Mouse (Mus musculus): ENCODE measurements around the gene Ppp2ca. TPM values are rescaled to one million over a fixed set of nuclear protein-coding genes. Genes with fewer than 3 reads are reported as not detected.
"Not testable (repeated sequence)": the region's sequence is repeated elsewhere in the genome, so short reads cannot be mapped to it uniquely, and the experiment has no call there.

Ppp2ca gene
- polyA plus RNA-seq, 1 experiment = 115 TPM

DNA sequence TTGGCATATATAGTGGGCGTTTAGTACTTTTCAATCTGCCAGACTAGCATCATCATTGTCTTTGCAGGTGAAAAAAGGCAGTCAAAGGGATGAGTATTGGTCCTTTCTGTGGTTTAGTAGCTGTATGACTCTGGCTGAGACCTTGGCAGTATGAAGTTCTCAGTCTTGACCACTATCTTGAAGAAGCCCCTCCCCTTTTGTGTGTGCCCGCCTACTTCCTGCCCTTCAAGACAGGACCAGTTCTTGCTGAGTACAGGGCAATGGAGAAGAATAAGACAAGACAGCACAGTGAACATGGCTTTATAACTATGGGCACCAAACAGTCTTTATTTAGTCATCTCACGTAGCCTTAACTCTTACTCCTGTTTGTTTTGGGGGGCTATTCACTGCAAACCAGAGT is 1.5 kb upstream of the Ppp2ca start:
- TF ChIP-seq CTCF (IDR thresholded peaks at IDR 0.05; ENCODE audit: borderline replicate concordance, extremely low read depth, insufficient read depth, insufficient read length) (no peak), POLR2A (IDR thresholded peaks at IDR 0.05; ENCODE audit: borderline replicate concordance, extremely low read depth, insufficient read depth, insufficient read length, poor library complexity, severe bottlenecking) (no peak)

DNA sequence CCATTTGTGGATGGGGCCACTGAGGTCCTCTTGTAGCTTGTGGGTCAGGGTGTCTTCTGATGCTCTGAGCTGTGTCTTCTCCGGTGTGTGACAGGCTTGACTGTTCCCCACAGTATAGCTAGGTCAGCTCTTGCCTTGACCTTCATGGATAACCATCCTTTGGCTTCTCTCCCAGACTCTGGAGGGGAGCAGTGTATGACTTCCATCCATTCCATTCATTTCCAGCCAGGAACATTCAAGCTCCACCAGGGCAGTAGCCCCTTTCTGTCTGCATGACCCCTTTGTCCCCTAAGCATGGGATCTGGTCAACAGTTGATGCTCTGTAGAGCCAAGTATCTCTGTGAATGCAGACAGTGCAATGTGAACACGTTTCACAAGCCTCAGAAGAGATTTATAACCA is 885 bp upstream of the Ppp2ca start:
- no peak for DNase-seq (ENCODE audit: low read depth)
- no peak for TF ChIP-seq POLR2A (IDR thresholded peaks at IDR 0.05; ENCODE audit: borderline replicate concordance, extremely low read depth, insufficient read depth, insufficient read length, poor library complexity, severe bottlenecking)
- no peak for TF ChIP-seq CTCF (IDR thresholded peaks at IDR 0.05; ENCODE audit: borderline replicate concordance, extremely low read depth, insufficient read depth, insufficient read length)

More for the DNA sequence above, 1.5 kb upstream of the Ppp2ca start:
- DNase-seq (ENCODE audit: low read depth) = no peak

DNA sequence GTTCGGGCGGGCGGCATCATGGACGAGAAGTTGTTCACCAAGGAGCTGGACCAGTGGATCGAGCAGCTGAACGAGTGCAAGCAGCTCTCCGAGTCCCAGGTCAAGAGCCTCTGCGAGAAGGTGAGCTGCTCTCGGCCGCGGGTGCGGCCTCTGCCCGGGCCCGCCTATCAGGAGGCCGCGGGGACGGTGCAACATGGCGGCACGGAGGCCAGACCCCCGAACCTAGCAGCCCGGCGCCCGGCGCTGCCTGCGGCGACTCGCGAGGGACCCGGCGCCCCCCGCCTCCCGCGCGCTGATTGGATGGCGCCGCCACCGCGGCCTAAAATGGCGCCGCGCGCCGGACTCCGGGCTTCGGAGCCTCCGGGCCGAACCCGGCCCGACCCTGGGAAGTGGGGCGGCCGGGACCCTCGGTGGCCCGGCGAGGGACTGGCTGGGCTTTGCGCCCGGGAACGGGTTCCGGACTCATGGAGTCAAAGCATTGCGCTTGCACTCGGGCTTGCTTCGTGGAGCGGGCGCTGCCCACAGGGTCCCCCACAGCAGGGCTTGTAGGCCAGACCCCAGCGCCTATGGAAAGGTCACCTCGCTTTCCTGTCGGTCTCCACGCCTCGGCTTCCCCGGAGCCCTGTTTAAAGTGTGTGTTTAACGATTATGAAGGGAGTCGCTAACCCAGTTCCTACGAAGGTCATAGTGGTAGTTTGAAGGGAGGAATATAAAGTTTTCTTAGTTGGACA is 715 bp downstream of the Ppp2ca start:
- DNase-seq (ENCODE audit: low read depth) = peak; percentile 88
- TF ChIP-seq CTCF (IDR thresholded peaks at IDR 0.05; ENCODE audit: borderline replicate concordance, extremely low read depth, insufficient read depth, insufficient read length) (no peak), POLR2A (IDR thresholded peaks at IDR 0.05; ENCODE audit: borderline replicate concordance, extremely low read depth, insufficient read depth, insufficient read length, poor library complexity, severe bottlenecking) (peak; percentile 80)

DNA sequence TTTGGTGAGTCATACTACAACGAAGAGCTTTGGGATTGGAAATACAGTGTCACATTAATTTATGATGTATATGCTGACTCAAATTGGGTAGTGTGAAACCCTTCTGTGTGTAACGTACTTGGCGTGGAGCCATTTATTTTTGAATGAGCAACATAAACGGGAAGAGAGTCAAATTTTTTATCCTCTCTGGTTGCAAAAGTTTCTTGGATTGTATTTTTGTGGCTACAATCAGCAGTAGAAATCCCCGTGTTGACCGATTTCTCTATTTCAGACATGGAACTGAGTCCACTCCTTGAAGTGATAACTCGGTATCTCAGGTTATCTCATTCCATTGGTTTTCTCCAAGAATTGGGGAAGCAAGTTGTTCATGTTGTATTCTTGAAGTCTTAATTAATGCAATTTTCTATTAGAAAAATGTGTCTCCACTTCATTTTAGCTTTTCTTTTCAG is 1.3 kb downstream of the Ppp2ca start:
- DNase-seq (ENCODE audit: low read depth) = peak; percentile 20
- no peak for TF ChIP-seq CTCF (IDR thresholded peaks at IDR 0.05; ENCODE audit: borderline replicate concordance, extremely low read depth, insufficient read depth, insufficient read length)
- no peak for TF ChIP-seq POLR2A (IDR thresholded peaks at IDR 0.05; ENCODE audit: borderline replicate concordance, extremely low read depth, insufficient read depth, insufficient read length, poor library complexity, severe bottlenecking)

DNA sequence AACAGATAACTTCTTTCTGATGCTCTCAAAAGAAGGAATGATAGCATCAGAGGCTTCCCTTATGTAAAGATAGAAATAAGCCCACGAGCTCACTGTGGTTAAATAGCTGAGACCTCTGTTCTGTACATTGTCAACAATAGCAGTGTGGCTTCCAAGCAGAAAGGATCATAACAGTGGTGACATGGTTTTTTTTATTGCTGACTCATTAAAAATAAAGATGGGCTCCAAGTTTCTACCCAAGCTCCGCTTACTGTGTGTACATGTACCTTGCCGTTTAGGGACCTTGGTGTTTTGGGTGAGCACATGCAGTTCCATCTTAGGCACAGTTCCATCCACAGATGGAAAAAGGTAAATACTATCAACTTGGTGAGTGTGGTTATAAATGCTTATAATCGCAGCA is 4.5 kb downstream of the Ppp2ca start:
- TF ChIP-seq CTCF (IDR thresholded peaks at IDR 0.05; ENCODE audit: borderline replicate concordance, extremely low read depth, insufficient read depth, insufficient read length) (no peak), POLR2A (IDR thresholded peaks at IDR 0.05; ENCODE audit: borderline replicate concordance, extremely low read depth, insufficient read depth, insufficient read length, poor library complexity, severe bottlenecking) (no peak)
- DNase-seq (ENCODE audit: low read depth) = no peak

DNA sequence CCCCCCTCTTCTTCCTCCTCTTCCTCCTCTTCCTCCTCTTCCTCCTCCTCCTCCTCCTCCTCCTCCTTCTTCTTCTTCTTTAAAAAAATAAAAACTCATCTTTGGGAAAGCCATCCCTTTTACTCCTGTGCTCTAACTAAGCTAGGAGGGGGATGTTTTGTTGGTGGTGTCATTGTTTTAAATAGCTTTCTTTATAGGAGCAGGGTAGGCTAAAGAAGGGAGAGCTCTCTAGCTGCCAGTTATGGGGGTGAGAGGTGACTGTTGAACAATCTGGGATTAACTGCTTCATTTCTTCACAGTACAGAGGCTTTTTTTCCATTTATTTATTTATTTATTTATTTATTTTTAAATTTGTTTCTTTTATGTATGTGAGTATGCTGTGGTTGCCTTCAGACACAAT is 7.0 kb downstream of the Ppp2ca start:
- TF ChIP-seq CTCF (IDR thresholded peaks at IDR 0.05; ENCODE audit: borderline replicate concordance, extremely low read depth, insufficient read depth, insufficient read length) = no peak
- TF ChIP-seq POLR2A (IDR thresholded peaks at IDR 0.05; ENCODE audit: borderline replicate concordance, extremely low read depth, insufficient read depth, insufficient read length, poor library complexity, severe bottlenecking) = no peak
- DNase-seq (ENCODE audit: low read depth) = no peak

DNA sequence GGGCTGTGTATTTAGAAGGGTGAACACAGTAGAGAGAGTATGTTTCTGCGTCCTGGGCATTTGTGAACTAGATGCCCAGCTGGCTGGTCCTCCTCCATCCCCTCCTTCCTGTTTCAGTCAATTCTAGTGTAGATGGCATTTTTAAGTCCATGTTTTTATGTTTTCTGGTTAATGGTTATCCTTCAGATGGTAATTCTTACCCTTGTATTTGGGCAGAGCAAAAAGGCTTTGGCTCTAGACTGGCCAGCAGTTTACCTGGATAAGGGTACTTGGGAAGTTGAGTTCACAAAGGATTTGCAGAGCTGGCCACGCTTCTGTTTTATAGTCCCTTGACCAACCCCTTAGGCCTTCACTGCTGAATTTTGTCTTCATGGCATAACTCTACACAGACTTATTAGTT is 7.6 kb downstream of the Ppp2ca start:
- DNase-seq (ENCODE audit: low read depth) = no peak
- TF ChIP-seq CTCF (IDR thresholded peaks at IDR 0.05; ENCODE audit: borderline replicate concordance, extremely low read depth, insufficient read depth, insufficient read length) = no peak
- TF ChIP-seq POLR2A (IDR thresholded peaks at IDR 0.05; ENCODE audit: borderline replicate concordance, extremely low read depth, insufficient read depth, insufficient read length, poor library complexity, severe bottlenecking) = no peak

DNA sequence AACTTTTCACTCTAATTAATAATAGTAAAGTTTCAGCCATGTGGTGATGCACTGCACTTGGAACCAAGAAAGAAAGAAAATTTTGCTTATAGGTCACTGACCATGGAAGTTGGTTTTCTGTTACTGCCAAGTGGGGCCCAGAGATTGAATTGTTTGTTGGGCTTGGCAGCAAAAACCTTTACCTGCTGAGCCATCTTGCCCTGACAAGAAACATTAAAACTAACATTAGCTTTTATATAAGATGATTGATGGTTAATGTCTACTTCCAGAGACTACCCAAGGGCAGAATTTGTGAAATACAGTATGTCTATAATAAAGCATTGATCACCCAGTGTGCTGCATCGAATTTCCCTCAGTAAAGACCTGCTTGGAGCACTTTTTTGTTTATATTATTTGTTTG is 8.0 kb downstream of the Ppp2ca start:
- no peak for DNase-seq (ENCODE audit: low read depth)
- TF ChIP-seq POLR2A (IDR thresholded peaks at IDR 0.05; ENCODE audit: borderline replicate concordance, extremely low read depth, insufficient read depth, insufficient read length, poor library complexity, severe bottlenecking) = no peak

DNA sequence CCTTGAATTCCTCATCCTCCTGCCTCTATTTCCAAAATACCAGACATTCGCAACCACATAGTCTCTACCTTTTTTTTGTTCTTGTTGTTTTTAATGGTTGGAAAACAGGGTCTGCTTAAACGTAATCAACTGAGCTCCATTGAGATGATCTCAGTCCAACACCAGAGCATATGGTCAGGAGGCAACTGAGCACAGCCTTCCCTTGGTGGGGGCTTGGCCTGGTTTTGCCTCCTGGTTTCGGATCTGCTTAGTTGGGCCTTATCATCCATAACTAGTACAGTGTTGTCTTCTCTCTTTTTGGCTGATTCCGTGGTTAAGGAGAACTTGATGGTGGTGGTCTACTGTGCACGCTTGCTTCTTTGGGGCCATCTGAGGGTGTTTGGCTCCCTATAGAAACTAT is 10.3 kb downstream of the Ppp2ca start:
- DNase-seq (ENCODE audit: low read depth) = no peak
- no peak for TF ChIP-seq CTCF (IDR thresholded peaks at IDR 0.05; ENCODE audit: borderline replicate concordance, extremely low read depth, insufficient read depth, insufficient read length)
- TF ChIP-seq POLR2A (IDR thresholded peaks at IDR 0.05; ENCODE audit: borderline replicate concordance, extremely low read depth, insufficient read depth, insufficient read length, poor library complexity, severe bottlenecking) = no peak

DNA sequence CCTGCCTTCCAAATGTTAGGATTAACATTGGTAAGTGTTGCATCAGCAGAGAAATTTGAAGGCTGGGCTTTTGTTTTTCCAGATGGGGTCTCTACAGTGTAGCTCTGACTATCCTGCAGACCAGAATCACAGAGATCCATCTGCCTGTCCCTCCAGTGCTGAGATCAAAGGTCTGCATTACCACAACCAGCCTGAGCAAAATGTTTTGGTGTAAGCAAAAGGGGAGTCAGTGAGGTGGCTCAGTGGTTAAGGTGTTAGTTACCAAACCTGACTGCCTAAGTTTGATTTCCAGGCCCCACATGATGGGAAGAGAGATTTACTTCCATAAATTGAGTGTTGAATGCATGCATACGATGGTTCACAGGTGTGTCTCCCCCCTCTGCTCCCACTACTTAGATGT is 10.9 kb downstream of the Ppp2ca start:
- TF ChIP-seq CTCF (IDR thresholded peaks at IDR 0.05; ENCODE audit: borderline replicate concordance, extremely low read depth, insufficient read depth, insufficient read length) (no peak), POLR2A (IDR thresholded peaks at IDR 0.05; ENCODE audit: borderline replicate concordance, extremely low read depth, insufficient read depth, insufficient read length, poor library complexity, severe bottlenecking) (no peak)
- no peak for DNase-seq (ENCODE audit: low read depth)

DNA sequence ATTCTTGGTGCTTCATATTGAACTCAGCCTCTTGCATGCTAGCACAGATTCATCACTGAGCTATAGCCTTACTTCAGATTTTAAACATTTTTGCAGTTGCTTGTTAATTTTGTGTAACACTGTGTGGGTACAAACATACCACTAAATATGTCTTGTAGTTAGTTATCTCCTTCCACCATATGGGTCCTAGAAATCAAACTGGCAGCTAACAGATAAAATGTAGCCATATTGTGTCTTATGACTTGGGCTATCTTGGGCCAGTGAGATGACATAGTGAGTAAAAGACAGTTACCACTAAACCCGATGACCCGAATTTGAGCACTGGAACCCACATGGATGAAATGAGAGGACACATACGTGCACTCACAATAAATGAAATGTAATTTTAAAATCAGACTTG is 17.0 kb downstream of the Ppp2ca start:
- no peak for DNase-seq (ENCODE audit: low read depth)
- no peak for TF ChIP-seq CTCF (IDR thresholded peaks at IDR 0.05; ENCODE audit: borderline replicate concordance, extremely low read depth, insufficient read depth, insufficient read length)
- no peak for TF ChIP-seq POLR2A (IDR thresholded peaks at IDR 0.05; ENCODE audit: borderline replicate concordance, extremely low read depth, insufficient read depth, insufficient read length, poor library complexity, severe bottlenecking)

DNA sequence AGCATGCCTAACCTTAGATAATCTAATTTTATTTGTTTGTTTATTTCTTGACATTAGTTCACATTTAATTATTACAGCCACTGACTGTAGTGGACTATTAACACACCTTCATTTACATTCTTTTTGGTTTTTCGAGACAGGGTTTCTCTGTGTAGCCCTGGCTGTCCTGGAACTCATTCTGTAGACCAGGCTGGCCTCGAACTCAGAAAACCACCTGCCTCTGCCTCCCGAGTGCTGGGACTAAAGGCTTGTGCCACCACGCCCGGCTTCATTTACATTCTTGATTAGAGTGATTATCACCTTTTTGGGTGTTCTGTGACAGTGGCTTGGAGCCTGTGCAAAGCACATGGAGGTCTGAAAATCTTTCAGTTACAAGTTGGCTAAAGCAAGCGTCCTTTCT is 17.6 kb downstream of the Ppp2ca start:
- DNase-seq (ENCODE audit: low read depth) = not testable (repeated sequence)

All from brain, embryonic 14.5 days (tissue).